8 mouse cellular contexts compared by ENCODE assay signal in the genomic region with DNA sequence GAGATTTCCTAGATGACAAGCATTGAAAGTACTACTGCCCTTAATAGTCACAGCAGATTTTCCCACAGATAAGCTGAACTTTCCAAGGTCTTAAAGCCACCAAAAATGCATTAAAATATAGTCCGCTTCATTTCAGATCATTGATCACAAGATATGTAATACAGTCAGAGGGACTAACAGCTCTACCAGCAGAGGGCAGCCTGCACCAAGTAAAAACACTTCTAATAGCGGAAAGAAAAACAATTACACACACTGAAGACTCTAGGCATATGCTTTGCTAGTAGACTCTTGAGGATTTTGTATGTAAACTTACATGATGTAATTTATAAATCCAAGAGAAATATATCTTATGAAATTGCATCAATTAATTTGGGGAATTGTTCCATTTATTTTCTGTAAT. TPM values are rescaled to one million over a fixed set of nuclear protein-coding genes. Genes with fewer than 3 reads are reported as not detected.
DNase-seq lines count a peak whose midpoint lies in the region; ATAC-seq lines count a peak whose summit lies in the region.

No protein-coding gene starts in this region.

- H3K36me3 ChIP-seq in kidney, embryonic 14.5 days (ENCODE audit: control insufficient read depth, insufficient read depth, low read length), result peaks cover 56% of the 10 kb centered on the region

- 68% methylated on average over 2 of the region's 2 CpGs for WGBS in kidney, embryonic 14.5 days

- no peak for ATAC-seq in kidney, embryonic 14.5 days (ENCODE audit: low FRiP score, low TSS enrichment)
- ATAC-seq in frontal cortex, adult (ENCODE audit: low TSS enrichment), result peak; percentile 70; the same call in 1 of the 2 replicates
- ATAC-seq in megakaryocyte-erythroid progenitor cell, adult 5-6 weeks (replicated peaks; ENCODE audit: low FRiP score, low TSS enrichment, poor library complexity, severe bottlenecking), result no peak

- DNase-seq in kidney, adult 18-20 months, result peak; percentile 53
- peak; percentile 65 for DNase-seq in ES-CJ7 (ENCODE audit: low read depth, low spot score)
- DNase-seq in brain, adult 2 months (ENCODE audit: low read depth, low spot score), result peak; percentile 79
- peak; percentile 40 to 64 for DNase-seq in left cerebral cortex, adult 18-20 months (ENCODE audit: low spot score in 2 of 2)
- DNase-seq in right cerebral cortex, postnatal 4 days, result peak; percentile 28

- no peak overlapping the region for H3K9ac ChIP-seq in kidney, embryonic 14.5 days (ENCODE audit: low read depth, low read length)

- no peak overlapping the region for H3K4me2 ChIP-seq in kidney, embryonic 14.5 days (replicated peaks; ENCODE audit: low read depth, low read length)

- H3K4me1 ChIP-seq in kidney, embryonic 14.5 days (ENCODE audit: control insufficient read depth, insufficient read depth, low read length), result no peaks in the 10 kb centered on the region

- no peak overlapping the region for H3K27ac ChIP-seq in kidney, embryonic 14.5 days (ENCODE audit: low read depth, low read length)

- H3K4me3 ChIP-seq in kidney, embryonic 14.5 days (ENCODE audit: low read length), result no peak overlapping the region

- no peaks in the 10 kb centered on the region for H3K9me3 ChIP-seq in kidney, embryonic 14.5 days (ENCODE audit: control insufficient read depth, low read length)

- H3K27me3 ChIP-seq in kidney, embryonic 14.5 days (ENCODE audit: control insufficient read depth, insufficient read depth, low read length), result no peaks in the 10 kb centered on the region

RNA-seq across cellular contexts. Expression of a gene that starts 45.6 kb away (rescaled TPM):
- polyA plus RNA-seq in kidney, embryonic 14.5 days (2014; fragmentation: Nextera tagmentation; extraction: Ambion mirVana), result 76.1 and 92.9 TPM in 2 replicates
- 10 to 100 TPM; 25.7 to 26.5 TPM for total RNA-seq in left cerebral cortex, adult 18-20 months (2021)
- 65.5 and 83.3 TPM in 2 replicates for total RNA-seq in megakaryocyte-erythroid progenitor cell, adult 5-6 weeks (2014; fragmentation: Nextera tagmentation)
- total RNA-seq in megakaryocyte-erythroid progenitor cell, adult 5-6 weeks (2017), result 122 and 130 TPM in 2 replicates

RNA-seq across cellular contexts. Expression of a gene that starts 51.1 kb away (rescaled TPM):
- polyA plus RNA-seq in kidney, embryonic 14.5 days (2014; fragmentation: Nextera tagmentation; extraction: Ambion mirVana), result 2.8 and 6.7 TPM in 2 replicates
- total RNA-seq in left cerebral cortex, adult 18-20 months (2021), result 1 to 10 TPM in 1 of 2 experiments, under 1 TPM in 1; 0.79 to 1.6 TPM
- total RNA-seq in megakaryocyte-erythroid progenitor cell, adult 5-6 weeks (2014; fragmentation: Nextera tagmentation), result not detected in 2 replicates
- total RNA-seq in megakaryocyte-erythroid progenitor cell, adult 5-6 weeks (2017), result not detected in 2 replicates

Comparison
In these comparisons a context has a peak if more than half of its experiments do, and no peak if none do; other contexts are left out.
1. DNase-seq: peak in every context shown above with its lines; median percentile 79 in brain, adult 2 months; 65 in ES-CJ7; 53 in kidney, adult 18-20 months; 52 in left cerebral cortex, adult 18-20 months; 28 in right cerebral cortex, postnatal 4 days.